Mouse (Mus musculus) ES-Bruce4 (cell line): Measurements from ENCODE around the gene Lzts2. TPM values are rescaled to one million over a fixed set of nuclear protein-coding genes. Genes with fewer than 3 reads are reported as not detected.

Experiments used
- H3K27ac ChIP-seq: 2 replicates; pipeline ENCODE4 v1.5.1; 2012; ENCODE audit warnings: low read length, inconsistent platforms; ENCODE audit not compliant: insufficient read depth
- H3K27me3 ChIP-seq: 2 replicates; pipeline ENCODE4 v1.6.1; 2012; ENCODE audit warnings: mild to moderate bottlenecking, low read length, inconsistent platforms; ENCODE audit not compliant: control insufficient read depth, poor library complexity, insufficient read depth, severe bottlenecking
- H3K36me3 ChIP-seq: 2 replicates; pipeline ENCODE4 v1.6.1; 2012; ENCODE audit warnings: inconsistent platforms, mild to moderate bottlenecking, low read length, moderate library complexity; ENCODE audit not compliant: control insufficient read depth, poor library complexity, insufficient read depth, severe bottlenecking
- H3K4me1 ChIP-seq: one replicate; pipeline ENCODE4 v1.8.1; 2011; ENCODE audit warnings: low read length; ENCODE audit not compliant: control insufficient read depth, insufficient read depth
- H3K4me3 ChIP-seq: 2 replicates; pipeline ENCODE4 v1.5.1; 2011; ENCODE audit warnings: low read depth, mild to moderate bottlenecking, low read length
- H3K9ac ChIP-seq: 2 replicates; pipeline ENCODE4 v1.6.1; 2012; ENCODE audit warnings: low read depth, mild to moderate bottlenecking, inconsistent platforms; ENCODE audit not compliant: poor library complexity, severe bottlenecking
- H3K9me3 ChIP-seq: replicated peaks from 2 replicates; pipeline ENCODE4 v1.6.1; 2012; ENCODE audit warnings: mild to moderate bottlenecking, low read length, inconsistent platforms; ENCODE audit not compliant: control insufficient read depth, poor library complexity, insufficient read depth, severe bottlenecking
- CTCF ChIP-seq: IDR thresholded peaks from one replicate; pipeline ENCODE4 v1.8.1; 2011; ENCODE audit warnings: low read depth, low read length
- EP300 ChIP-seq: IDR thresholded peaks from 2 replicates; pipeline ENCODE4 v1.6.1; 2011; ENCODE audit warnings: low read depth, low read length; ENCODE audit not compliant: insufficient read depth
- POLR2A ChIP-seq: IDR thresholded peaks from one replicate; pipeline ENCODE4 v1.8.1; 2011; ENCODE audit warnings: low read length; ENCODE audit not compliant: insufficient read depth
- polyA plus RNA-seq: library from polyadenylated mRNA; stranded (reverse); fragments of >200 nt; gene quantifications from 2 replicates; pipeline ENCODE4 v1.2.4, GENCODE M21; 2011; ENCODE audit warnings: low read depth; ENCODE audit not compliant: missing spikeins, insufficient read depth, insufficient read length

Gene Lzts2
- polyA plus RNA-seq, 1 experiment = 39.9 TPM

- H3K36me3 ChIP-seq = peaks cover 37% of the 10 kb centered on the region
- H3K9ac ChIP-seq = peak overlapping the region; percentile 74
- H3K4me1 ChIP-seq = peaks cover 5% of the 10 kb centered on the region
- no peaks in the 10 kb centered on the region for H3K27me3 ChIP-seq
- TF ChIP-seq EP300 (no peak), CTCF (no peak), POLR2A (no peak)
- peak overlapping the region; percentile 95 for H3K4me3 ChIP-seq
- H3K27ac ChIP-seq = no peak overlapping the region
- H3K9me3 ChIP-seq = no peaks in the 10 kb centered on the region
Measured at GRCm38 (mm10) chr19:45007021-45007420, 7.2 kb upstream of the Lzts2 start.

GRCm38 (mm10) chr19:45007425-45008191 is 6.6 kb upstream of the Lzts2 start:
- H3K4me3 ChIP-seq = peak overlapping the region; percentile 95
- TF ChIP-seq POLR2A (no peak), CTCF (no peak), EP300 (no peak)
- peaks cover 38% of the 10 kb centered on the region for H3K36me3 ChIP-seq
- H3K9me3 ChIP-seq = no peaks in the 10 kb centered on the region
- H3K9ac ChIP-seq = peak overlapping the region; percentile 74; the same call in 1 of the 2 replicates
- H3K27ac ChIP-seq = no peak overlapping the region
- H3K4me1 ChIP-seq = peaks cover 5% of the 10 kb centered on the region
- no peaks in the 10 kb centered on the region for H3K27me3 ChIP-seq

GRCm38 (mm10) chr19:45010646-45011045 is 3.6 kb upstream of the Lzts2 start:
- peaks cover 11% of the 10 kb centered on the region for H3K4me1 ChIP-seq

GRCm38 (mm10) chr19:45012219-45012618 is 2.0 kb upstream of the Lzts2 start:
- no peak overlapping the region for H3K27ac ChIP-seq
- no peaks in the 10 kb centered on the region for H3K9me3 ChIP-seq
- peaks cover 11% of the 10 kb centered on the region for H3K4me1 ChIP-seq
- TF ChIP-seq POLR2A = no peak
- no peak for TF ChIP-seq EP300
- no peak for TF ChIP-seq CTCF
- peaks cover 35% of the 10 kb centered on the region for H3K36me3 ChIP-seq
- no peak overlapping the region for H3K4me3 ChIP-seq
- no peak overlapping the region for H3K9ac ChIP-seq
- no peaks in the 10 kb centered on the region for H3K27me3 ChIP-seq

More at GRCm38 (mm10) chr19:45010646-45011045, 3.6 kb upstream of the Lzts2 start:
- Histone ChIP-seq H3K9ac (no peak overlapping the region), H3K27me3 (no peaks in the 10 kb centered on the region), H3K27ac (no peak overlapping the region), H3K9me3 (no peaks in the 10 kb centered on the region), H3K4me3 (no peak overlapping the region), H3K36me3 (peaks cover 35% of the 10 kb centered on the region)
- TF ChIP-seq EP300 (no peak), CTCF (no peak), POLR2A (no peak)

- Histone ChIP-seq H3K4me1 (peaks cover 8% of the 10 kb centered on the region), H3K27me3 (no peaks in the 10 kb centered on the region), H3K4me3 (no peak overlapping the region), H3K27ac (no peak overlapping the region), H3K36me3 (peaks cover 35% of the 10 kb centered on the region), H3K9ac (no peak overlapping the region), H3K9me3 (no peaks in the 10 kb centered on the region)
- peak; percentile 11 for TF ChIP-seq CTCF
- no peak for TF ChIP-seq POLR2A
- TF ChIP-seq EP300 = no peak
Measured at GRCm38 (mm10) chr19:45012636-45013035, 1.6 kb upstream of the Lzts2 start.

GRCm38 (mm10) chr19:45013581-45014225 is 511 bp upstream of the Lzts2 start:
- TF ChIP-seq POLR2A (no peak), EP300 (no peak), CTCF (no peak)
- Histone ChIP-seq H3K4me1 (peaks cover 7% of the 10 kb centered on the region), H3K4me3 (no peak overlapping the region)

More at GRCm38 (mm10) chr19:45013581-45014225, 511 bp upstream of the Lzts2 start:
- H3K9ac ChIP-seq = no peak overlapping the region
- H3K27ac ChIP-seq = peak overlapping the region; percentile 60
- no peaks in the 10 kb centered on the region for H3K27me3 ChIP-seq
- H3K9me3 ChIP-seq = no peaks in the 10 kb centered on the region
- H3K36me3 ChIP-seq = peaks cover 29% of the 10 kb centered on the region
